Mouse (Mus musculus) layer of hippocampus, adult 8-10 months (tissue): Measurements from ENCODE around the gene Prkd1. TPM values are rescaled to one million over a fixed set of nuclear protein-coding genes. Genes with fewer than 3 reads are reported as not detected.

Experiments used
- DNase-seq, 2 experiments: peaks; one replicate each; pipeline ENCODE4 v3.0.0; 2022; ENCODE audit warnings: low spot score in 2 of 2
- total RNA-seq, 4 experiments: library from RNA; stranded (reverse); gene quantifications; 2 replicates each; pipeline ENCODE4 v1.2.4; 2022

The Prkd1 gene
- total RNA-seq, 4 experiments from 2014 or later, result 13.0 to 14.7 (median 13.9) TPM

GRCm38 (mm10) chr12:50560536-50560935 lies 88.4 kb downstream of the Prkd1 start:
- DNase-seq, result no peak

- DNase-seq, result no peak
These were observed 90.7 kb downstream of the Prkd1 start for GRCm38 (mm10) chr12:50558231-50558630.

GRCm38 (mm10) chr12:50554214-50554613 lies 94.7 kb downstream of the Prkd1 start:
- DNase-seq, result no peak

- DNase-seq, result peak; percentile 54 to 71
These were observed 98.9 kb downstream of the Prkd1 start for GRCm38 (mm10) chr12:50549860-50550555.

GRCm38 (mm10) chr12:50546394-50546793 lies 102.5 kb downstream of the Prkd1 start:
- peak in 1 of 2 experiments; percentile 31 for DNase-seq

- DNase-seq, result no peak
These were observed 103.3 kb downstream of the Prkd1 start for GRCm38 (mm10) chr12:50545610-50545919.

DNA sequence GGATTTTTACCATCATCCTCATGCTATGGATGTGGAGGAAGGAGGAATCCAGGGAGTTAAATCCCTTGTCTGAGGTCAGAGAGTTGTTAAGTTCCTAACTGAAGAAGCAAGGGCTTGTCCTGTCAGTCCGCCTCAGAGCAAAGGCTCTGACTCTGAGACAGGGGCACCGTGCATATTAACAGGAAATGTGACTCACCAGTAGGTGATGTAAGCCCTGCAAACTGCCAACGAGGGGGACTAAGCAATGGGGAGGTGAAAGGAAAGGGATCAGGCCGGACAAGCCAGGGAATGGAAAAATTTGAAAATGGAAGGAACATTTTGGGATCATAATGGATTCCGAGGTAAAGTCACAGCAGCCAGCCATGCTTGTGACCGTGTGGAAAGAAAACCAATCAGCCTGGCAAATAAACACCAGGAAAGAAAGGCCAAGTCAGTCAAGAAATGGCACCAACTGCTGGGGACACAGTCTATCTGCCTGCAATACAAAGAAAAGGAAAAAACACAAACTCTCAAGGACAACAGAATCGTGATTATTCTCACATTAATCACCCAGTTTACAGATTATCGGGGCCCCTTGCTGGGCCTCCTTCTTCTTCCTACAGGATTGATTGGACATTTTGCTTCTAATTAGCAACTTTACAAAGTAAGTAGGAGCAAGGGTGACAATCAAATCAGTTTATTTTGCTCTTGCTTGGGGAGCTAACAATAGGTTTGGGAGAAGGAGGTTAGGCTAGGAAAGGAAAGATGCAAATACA lies 103.9 kb downstream of the Prkd1 start:
- no peak for DNase-seq

GRCm38 (mm10) chr12:50540793-50541192 lies 108.1 kb downstream of the Prkd1 start:
- no peak for DNase-seq

DNA sequence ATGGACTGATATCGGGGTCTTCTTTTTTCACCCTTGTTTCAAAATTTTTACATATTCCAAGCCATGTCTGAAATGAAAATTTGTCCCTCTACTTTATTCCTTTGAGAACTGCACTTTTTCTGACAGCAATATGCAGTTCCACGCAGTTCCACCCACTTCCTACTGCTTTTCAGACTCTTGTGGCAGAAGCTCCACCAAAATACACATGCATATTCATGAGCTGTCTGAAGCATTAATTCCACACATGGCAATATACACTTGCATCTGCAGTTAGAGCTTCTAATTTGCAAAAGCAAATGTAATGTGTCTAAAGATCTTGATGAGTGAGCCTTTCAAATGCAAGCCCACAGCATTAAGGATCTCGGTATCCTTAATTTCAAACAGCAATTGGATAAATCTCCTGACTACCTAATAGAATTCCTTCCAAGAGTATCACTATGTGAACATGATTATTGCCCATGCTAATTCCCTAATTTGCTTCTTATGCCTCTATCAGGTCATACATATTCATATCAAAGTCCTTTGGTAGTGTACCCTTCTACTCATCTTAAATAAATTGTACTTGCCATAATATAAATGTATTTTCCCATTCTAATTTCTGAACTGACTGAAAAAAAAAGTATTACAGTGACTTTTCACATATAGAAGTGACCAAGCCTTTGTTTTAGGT lies 110.5 kb downstream of the Prkd1 start:
- peak; percentile 28 to 38 for DNase-seq

- DNase-seq, result peak in 1 of 2 experiments; percentile 35
These were observed 111.1 kb downstream of the Prkd1 start for GRCm38 (mm10) chr12:50537761-50538160.

DNA sequence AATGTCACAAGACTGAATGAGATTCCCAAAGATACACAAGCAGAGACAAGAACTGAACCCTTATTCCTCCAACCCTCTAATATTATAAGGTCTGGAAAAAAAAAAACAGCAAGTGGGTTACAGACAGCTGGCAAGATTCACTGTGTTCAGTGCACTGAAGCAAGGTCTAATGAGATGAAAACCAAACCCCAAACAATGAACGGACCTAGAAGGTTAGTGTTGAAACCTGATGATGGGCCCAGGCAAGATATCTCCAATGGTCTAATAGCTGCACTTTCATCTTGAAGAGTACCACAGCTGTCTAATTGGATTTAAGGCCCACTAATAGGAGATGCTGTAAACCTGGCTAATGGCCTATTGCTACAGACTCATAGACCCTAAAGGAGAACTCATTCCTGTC lies 111.9 kb downstream of the Prkd1 start:
- no peak for DNase-seq

GRCm38 (mm10) chr12:50528633-50529032 lies 120.3 kb downstream of the Prkd1 start:
- DNase-seq, result no peak

DNA sequence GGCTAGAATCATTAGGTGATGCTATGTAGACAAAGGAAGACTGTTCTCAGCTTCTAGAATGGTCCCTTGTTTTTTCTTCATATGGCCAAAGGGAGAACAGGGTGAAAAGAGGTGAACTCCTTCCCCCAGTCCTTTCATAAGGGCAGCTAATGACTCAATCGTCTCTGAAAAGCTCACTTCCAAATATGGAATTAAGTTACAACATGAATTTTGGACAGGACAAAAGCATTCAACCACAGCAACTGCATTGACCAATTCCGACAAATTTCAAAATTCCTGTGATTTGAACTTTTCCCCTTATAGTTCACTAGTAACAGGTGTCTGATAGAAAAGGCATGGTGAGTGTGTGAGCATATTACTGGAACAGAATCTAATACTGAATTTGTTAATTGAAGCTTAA lies 124.8 kb downstream of the Prkd1 start:
- no peak for DNase-seq

DNA sequence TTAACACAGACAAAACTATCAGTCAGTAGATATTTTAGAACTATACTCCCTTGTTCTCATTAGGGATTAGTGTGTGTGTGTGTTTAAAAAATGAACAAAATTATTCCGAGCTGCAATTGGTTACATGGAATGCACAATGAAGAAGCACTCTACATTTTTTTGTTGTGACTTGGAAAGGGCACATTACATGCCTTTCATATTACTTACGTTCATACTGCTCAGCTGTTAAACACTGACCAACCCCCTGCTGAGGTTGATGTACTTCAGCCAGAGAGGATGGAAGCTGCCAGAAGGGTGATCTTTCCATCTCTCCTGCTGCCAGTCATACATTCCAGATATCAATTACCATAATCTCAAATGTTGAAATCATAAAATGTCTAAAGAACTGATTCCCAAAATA lies 134.4 kb downstream of the Prkd1 start:
- no peak for DNase-seq

GRCm38 (mm10) chr12:50511486-50512225 lies 137.2 kb downstream of the Prkd1 start:
- no peak for DNase-seq

DNA sequence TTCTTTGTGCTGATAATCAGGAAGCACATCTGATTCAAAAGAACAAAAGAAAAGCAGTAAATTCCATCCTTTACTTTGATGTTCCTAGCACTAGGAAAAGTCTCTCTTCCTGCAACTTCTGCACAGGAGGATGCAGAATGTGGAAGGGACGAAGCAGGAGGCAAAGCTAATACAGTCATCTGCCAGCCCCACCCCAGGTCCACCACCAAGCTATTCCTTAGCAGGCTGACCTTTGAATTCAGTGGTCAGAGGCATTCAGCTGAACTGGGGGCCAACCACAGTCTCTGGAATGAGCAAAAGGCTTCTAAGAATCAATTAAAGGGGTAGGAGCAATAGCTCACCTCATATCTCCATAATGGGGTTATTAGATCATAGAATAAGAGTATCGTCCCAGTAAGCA lies 140.1 kb downstream of the Prkd1 start:
- no peak for DNase-seq

DNA sequence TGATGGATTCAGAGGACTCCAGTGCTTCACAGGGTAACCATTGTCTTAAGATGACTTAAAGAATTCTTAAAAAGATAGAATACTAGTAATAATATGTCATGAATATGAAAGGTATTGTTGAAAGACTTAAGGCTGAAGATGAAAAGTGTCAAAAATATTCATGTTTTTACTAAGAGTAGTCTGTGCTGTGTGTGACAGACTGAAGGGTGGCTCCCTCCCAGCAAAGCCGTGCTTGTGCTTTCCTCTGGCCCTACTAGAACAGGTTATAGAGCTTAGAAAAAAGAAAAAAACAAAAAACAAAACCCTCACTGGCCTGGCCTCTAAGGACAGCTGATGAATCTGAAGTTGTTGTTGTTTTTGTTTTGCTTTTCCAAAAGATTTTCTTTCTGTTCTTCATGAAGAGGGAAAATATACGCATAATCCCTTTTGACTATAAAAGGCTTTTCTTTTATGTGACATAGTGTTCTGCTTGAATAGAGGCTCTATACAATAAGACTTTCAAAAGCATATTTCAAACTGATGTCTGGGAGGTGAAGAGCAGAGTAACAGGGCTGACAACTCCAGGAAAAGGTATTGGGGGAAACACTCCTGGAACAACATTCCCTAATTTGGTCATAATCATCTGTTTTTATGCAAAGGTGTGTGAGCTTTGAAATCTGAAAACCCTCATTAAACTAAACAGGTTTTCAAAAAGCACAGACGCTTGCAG lies 148.9 kb downstream of the Prkd1 start:
- no peak for DNase-seq

DNA sequence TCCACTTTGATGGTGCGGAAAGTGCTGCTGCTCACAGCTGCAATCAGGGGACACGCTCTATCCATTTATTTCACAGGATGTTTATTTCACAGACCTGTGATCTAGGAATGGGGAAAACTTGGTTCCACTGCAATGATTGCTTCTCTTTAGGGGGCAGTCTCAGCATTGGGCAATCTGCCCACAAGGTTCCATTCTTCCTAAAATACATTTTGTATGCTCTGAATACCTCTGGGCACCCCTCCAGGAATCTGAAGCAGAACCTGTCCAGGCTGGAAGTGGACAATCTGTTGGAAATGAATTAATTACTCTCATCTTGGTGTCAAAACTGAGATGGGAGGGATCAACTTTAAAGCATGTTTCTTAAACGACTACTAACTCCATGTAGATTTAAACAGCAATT lies 152.9 kb downstream of the Prkd1 start:
- no peak for DNase-seq

- no peak for DNase-seq
These were observed 169.1 kb downstream of the Prkd1 start for GRCm38 (mm10) chr12:50479784-50480183.

DNA sequence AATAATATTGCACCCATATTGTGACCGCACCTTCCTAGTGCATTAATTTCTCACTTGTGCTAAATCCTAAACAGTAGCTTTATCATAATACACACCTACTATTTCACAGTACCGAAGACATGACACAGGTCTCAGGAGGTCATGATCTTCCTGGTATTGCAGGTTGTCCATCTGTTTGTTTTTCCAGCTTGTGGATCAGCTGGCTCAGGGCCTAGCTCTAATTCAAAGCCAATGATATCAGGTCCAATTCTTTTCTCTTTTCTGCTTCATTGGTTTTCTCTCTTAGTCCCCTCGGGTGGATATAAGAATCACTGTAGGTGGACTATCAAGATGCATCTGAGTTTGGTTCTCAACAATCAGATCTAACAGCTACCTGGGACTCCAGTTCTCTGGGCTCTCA lies 191.7 kb downstream of the Prkd1 start:
- no peak for DNase-seq

- DNase-seq, result peak in 1 of 2 experiments; percentile 16
These were observed 197.1 kb downstream of the Prkd1 start for GRCm38 (mm10) chr12:50451761-50452160.
